Mouse (Mus musculus) CD8-positive naive resting alpha-beta T cell, adult 2 months (primary cell): ENCODE measurements around the gene Gm20458.
A peak's percentile ranks its signal among the peaks of the same experiment; 100 is the strongest.

Experiments
- DNase-seq, 2 experiments: peaks; one replicate each; pipeline ENCODE4 v3.0.0; 2022; ENCODE audit warnings: low read depth in 2 of 2, low spot score in 2 of 2

Gene Gm20458

DNA sequence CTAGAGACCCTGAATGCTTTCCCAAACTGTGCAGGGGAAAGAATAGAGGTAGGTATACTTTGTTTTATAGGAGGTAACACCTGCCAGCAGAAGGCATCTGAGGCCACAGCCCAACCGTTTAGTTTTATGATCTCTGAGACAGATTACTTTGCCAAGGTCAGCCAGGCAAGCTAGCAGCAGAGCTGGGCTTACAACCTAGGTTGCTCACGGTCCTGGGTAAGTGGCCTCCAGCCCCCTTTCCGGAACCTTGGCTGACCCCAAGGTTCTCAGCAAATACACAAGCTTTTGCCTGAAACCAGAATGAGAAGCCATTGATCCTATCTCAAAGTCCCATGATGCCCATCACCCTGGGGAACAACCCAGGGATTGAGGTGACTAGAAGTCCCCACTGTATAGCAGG, 26.1 kb upstream of the Gm20458 start:
- DNase-seq, result no peak

DNA sequence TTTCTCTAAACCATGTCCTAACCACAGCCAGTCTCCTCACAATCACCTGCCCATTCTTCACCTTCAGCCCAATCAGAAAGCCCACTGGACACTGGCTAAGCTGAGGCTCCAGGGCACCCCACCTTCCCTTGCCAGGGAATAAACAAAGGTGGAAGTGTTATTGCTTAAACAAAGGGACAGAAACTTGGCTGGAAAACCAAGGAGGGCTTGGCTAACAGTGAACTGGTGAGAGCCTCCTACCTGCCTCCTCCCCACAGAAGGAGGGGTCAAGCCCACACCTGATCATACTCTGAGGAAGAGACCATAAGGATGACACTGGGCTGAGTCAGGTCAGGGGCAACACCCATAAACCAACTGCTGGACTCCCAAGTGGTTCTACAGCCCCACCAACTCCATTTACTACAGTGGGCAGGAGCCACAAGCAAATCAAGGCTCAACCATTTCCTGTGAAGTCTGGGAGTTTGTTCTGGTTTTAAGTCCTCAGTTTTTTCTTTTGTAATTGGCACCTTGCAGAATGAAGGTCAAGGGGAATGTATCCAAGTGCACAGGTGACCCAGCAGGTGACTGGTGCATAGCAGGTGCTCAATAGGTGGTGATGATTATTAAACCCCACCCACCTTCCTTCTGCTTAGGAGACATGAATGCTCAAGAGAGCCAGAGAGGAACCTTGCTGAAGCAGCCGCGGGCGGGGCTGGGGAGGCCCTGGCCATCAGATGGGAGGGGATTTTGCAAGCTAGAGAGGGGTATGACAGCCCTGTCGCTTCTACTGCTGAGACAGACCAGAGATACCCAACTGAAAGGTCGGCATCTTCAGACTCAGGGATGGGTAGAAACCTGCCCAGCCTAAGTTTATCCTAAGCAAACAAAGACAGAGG, 25.3 kb upstream of the Gm20458 start:
- DNase-seq, result no peak

DNA sequence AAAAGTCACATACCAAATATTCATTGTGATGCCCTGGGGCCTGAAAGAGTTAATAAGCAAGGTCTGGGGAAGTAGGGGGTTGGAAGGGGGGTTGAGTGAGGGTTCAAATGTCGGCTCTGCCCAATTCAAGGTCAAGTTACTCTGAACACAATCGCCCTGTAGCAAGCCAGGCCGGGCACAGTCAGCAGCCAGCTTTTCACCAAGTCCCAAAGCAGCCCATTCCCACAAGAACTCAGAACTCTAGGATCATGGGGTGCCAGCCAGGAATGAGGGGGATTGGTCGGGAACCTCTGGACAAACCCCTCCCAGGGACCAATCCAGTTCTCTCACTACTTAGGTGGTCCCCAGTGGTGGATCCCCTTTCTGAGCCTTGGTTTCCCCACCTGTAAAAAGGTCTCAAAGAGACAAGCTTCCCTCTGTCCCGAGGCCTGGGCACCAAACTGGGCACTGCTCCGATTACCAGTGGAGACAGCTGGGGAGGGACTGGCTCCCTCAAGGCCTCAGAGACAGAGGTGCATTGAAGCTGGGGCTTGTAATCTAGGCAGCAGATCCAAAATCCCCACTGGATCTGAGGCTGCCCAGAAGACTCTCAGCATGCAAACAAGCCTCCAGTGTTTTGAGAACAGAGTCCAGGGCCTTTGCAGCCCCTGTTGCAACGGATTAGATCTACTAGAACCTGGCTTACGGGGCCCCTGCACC, 24.4 kb upstream of the Gm20458 start:
- no peak for DNase-seq

DNA sequence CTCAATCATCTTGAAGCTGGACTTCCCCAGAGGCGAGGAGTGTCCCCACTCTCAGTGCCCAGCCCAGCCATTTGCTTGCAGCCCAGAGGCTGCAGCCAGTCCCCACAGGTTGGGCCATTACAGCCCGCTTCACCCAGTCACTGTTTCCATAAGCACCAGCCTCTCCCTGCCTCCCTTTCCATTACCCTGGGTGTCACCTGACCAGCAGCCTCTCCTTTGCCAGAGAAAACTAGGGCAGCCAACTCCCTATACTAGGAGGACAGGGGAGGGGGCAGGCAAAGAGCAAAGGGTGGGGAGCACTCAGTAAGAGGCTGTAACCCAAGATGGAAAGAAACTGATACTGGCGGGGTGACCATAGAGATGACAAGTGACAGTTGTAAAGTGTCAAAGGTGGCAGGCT, 23.8 kb upstream of the Gm20458 start:
- no peak for DNase-seq

DNA sequence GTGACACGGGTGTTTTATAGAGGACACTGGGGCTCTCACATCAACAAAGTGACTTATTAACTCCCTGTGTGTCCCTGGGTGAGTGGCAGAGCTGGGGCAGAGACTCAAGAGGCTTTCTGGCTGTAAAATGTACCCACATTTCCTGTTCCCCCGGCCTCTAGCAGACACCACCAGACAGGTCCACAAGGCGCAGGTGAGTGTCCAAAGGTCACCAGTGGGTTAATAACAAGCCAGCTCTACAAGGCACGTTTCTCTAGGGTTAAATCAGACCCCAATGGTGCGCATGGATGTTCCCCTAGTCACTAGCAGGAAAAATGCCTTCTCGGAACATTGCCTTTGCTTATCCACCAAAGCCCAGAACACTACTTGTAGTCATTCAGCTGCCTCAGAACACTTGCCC, 23.1 kb upstream of the Gm20458 start:
- DNase-seq, result no peak

DNA sequence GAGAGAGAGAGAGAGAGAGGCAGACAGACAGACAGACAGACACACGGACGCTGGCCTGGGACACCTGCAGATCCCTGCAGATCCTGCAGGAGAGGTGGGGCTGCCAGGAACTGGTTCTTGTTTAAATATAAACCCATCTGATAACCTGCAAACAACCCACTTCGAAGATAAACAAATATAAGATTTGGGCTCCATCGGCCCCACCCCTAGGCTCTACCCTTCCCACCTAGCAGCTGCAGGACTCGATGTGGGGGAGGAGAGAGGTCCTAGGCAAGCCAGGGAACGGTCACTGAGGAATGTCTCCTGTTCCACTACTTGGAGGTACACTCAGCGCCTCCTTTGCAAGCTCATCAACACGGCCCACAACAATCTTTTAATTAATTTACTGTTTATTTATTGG, 22.5 kb upstream of the Gm20458 start:
- no peak for DNase-seq

DNA sequence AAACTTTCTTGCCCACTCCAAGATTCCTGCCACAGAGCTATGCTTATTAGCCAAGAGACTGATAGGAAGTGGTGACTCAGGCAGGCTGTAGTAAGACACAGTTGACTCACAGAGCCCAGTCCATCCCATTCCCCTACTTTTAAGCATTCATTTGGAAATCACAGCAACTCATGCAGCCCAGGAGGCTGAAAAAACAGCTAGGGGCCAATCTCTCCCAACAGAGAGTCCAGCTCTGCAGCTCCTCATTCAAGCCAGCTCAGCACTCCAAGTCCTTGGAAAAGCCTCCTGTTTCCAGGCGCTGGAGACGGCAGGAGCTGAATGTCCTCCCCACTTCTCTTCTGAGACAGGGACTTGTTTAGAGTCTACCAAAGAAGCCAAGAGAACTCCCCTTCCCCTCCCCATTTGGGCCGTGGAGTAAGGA, 21.8 kb upstream of the Gm20458 start:
- no peak for DNase-seq

DNA sequence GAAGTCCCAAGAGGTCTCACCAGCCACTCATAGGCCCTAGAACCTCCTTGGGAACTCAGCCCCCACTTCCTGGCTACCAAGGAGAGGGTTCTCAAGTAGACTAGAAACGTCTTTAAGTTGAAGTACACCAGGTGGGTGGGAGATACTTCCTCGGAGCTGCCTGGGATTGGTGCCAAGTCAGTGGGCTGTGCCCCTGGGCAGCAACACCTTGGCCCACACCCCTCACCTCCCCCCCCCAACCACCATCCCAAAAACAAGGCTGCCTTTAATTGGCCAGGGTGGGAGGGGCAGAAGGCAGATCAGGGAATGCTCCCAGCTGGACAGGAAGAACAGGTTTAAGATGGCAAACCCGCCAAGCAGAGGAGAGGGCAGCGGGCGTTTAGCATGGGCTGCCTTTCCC, 20.5 kb upstream of the Gm20458 start:
- no peak for DNase-seq

DNA sequence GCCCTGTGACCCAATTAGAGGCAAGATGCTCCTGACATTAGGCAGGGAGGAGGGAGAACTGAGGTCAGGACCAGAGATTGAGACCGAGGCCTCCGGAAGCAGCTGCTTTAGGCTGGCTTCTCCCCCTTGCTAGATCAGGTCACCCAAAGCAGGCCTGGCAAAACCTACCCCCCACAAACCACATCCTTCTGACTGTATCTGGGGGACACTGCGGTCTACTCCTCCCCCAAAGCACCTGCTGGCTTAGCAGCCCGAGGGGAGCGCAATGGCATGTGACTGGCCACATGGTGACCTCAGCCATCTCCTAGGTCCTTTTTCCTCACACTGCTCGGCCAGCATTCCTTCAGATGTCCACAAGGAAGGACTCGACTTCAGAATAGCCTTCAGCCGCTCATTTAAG, 19.6 kb upstream of the Gm20458 start:
- DNase-seq, result peak; percentile 15 to 35

DNA sequence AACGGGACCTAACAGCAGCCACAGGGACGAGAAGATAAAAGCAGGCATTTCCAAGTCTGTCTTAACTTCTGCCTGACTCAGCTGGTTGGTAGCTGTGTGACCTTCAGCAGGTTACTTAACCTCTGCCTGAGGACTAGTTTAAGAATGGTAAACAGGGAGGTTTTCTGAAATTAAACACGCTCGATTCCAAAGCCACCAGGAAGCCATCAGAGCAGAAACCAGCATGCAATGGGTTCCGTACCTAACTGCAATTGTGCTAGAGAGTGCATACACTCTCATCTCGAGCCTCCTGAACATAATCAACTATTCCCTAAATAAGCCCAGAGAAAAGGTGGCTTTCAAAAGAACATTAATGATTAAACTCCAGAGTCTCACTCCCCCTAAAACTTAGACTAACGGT, 19.0 kb upstream of the Gm20458 start:
- no peak for DNase-seq

DNA sequence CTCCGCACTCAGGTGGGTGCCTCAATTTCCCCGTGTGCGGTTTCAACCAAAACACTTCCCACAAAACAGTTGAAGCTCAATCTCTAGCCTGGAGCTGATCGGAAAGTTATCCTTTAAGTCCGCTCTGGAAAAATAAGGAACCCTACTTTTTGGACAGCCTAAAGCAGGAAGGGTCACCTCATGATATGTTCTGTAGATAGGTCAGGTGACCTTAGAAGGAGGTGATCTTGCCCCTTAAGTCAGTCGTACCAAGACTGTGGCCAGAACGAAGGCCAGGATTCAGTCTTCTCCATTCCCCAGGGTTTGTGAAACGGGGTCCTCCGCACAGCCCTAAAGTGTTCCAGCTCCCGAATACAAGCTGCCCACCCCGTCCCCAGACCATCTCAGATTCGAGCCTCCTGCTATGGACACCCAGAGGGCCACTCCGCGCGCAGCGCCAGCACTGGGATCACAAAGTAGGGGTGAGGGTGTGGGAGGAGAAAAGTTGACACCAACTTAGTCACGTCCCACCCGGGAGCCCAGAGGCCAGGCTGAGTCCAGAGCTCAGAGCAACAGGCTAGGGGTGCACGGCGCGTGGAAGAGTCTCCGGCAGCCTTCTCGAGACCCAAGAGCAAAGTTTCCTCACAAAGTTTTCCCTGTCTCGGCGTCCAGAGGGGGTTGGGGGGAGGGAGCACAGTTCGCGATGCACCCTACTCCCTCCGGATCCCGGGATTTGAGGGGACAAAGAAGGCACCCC, 18.3 kb upstream of the Gm20458 start:
- DNase-seq, result peak in 1 of 2 experiments; percentile 8

DNA sequence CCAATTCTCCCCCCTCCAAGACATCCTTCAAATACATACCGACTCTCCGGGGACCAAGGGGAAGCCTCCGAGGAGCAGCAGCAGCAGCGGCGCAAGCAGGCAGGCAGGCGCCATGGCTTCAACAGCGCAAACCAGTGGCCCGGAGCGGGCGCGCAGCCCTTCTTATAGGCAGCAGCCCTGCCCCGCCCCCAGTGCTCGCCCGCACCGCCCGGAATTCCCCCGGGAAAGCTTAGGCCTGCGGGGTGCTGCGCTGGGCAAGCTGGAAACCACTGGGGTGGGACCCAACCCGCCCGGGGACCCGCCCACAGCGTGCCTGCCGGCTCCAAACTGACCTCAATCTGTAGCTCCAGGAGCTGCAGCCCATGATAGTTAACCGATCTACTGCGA, 17.7 kb upstream of the Gm20458 start:
- DNase-seq, result peak; percentile 13 to 30

DNA sequence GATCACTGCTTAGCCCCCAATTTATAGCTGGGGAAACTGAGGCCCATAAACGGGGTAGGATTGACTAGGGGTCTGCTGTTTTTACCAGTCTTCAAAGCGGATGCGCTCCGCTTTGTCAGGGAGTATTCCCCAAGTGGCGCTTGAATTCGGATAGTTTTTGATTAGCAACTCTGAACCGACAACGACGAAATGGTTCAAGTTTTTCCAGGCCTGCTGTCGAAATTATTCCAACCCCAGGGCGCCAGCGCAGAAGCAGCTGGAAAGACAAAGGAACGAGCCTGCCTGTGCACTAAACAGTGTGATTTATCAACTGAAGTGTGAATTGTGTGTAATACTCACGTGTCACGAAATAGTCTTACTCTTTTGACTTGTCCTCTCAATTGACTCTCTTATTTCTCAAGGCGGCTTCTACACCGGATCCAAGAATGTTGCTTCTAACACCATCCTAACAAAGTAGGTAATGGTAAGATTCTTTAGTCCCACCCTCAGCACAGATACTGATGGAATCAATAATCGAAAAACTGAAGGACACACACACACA, 17.2 kb upstream of the Gm20458 start, which contains the start of gene Sdc4:
Gene Sdc4 (minus strand): TSS at position 428 of the 541 bp plus-strand sequence.
- no peak for DNase-seq

DNA sequence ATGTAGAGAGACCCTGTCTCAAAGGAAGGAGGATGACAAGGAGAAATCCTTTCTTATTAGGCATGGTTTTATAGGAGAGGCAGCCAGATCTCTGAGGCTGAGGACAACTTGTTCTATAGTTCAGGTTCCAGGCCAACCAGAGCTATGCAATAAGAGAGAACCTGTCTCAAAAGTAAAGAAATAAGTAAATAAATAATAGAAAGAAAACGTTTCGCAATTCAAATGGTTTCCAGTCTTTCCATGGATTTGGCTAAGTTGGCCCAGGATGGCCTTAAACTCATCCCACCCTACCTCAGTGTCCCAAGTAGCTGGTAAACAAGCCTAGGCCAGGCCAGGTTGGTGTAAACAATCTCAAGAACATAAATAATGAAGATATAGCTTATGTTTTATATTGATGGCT, 16.1 kb upstream of the Gm20458 start:
- DNase-seq, result no peak

DNA sequence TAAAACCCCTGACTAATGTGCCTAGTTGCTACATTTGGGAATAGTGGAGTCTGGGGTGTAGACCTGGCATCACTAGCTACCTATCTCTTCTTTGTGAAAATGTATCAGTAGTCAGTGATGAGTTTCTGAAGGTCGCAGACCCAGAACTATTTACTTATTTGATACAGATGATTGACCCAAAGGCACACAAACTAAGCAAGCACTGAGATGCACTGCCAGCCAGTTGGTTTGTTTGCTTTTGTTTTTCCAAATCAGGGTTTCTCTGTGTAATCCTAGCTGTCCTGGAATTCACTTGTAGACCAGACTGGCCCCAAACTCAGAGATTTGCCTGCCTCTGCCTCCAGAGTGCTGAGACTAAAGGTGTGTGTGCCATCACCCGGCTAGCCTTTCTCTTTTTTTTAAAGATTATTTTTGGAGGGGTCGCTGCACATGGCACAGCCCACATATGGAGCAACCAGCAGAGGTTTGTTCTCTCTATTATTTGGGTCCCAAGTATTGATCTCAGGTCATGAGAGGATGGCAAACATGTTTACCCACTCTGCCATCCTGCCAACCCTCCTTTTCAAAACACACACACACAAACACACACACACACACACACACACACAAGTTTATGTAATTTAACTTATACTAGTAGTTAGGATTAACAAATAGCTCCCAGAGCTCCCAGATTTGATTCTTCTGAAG, 15.2 kb upstream of the Gm20458 start:
- no peak for DNase-seq

DNA sequence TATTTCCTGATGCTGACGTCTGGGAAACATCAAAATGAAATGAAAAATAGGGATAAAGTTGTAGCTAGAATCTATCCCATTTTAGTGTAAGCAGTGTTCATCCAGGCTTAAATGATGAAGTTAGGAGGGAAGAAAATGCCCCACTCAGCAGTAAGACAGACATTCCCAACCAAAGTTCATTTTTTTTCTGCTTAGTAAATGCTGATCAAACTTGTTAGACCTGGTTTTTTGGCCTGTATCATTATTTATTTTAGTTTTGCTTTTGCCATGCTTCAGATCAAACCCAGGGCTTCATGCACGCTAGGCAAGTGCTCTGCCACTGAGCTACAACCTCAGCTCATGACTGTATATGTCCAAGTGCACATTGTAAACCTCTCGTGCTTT, 14.7 kb upstream of the Gm20458 start:
- DNase-seq, result no peak

DNA sequence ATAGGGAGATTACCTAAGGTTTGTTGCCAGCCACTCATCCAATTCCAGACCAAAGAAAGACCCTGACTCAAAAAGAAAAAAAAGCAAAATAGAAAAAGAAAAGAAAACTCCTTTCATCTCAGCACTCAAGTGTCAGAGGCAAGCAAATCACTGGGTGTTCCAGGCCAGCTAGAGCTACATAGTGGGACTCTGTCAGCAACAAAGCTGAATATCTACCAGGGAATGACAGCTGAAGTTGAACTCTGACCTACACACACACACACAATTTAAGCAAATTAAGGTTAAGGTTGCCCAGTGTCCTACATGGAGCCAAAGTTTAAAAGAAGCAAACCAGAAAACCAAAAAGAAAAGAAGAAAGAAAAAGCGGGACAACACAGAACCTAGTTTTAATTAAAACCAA, 12.6 kb upstream of the Gm20458 start:
- no peak for DNase-seq

DNA sequence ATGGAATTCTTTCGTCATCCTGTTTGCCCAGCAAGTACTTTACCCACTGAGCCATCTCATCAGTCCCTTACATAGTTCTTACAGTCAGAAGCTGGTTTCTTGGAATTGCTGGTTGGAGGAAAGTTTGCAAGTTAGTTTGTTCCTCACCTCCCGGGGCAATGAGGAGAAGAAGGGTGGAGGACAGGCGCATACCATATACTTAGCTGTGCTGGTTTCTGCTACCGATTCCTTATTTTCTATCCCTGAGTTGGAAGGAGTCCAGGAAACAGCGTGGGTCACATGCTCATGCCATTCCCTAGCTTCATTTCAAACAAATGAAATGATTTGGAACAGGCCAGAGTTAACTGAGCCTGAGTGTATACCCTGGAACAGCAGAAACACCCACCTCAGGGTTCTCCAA, 11.8 kb upstream of the Gm20458 start:
- DNase-seq, result no peak

DNA sequence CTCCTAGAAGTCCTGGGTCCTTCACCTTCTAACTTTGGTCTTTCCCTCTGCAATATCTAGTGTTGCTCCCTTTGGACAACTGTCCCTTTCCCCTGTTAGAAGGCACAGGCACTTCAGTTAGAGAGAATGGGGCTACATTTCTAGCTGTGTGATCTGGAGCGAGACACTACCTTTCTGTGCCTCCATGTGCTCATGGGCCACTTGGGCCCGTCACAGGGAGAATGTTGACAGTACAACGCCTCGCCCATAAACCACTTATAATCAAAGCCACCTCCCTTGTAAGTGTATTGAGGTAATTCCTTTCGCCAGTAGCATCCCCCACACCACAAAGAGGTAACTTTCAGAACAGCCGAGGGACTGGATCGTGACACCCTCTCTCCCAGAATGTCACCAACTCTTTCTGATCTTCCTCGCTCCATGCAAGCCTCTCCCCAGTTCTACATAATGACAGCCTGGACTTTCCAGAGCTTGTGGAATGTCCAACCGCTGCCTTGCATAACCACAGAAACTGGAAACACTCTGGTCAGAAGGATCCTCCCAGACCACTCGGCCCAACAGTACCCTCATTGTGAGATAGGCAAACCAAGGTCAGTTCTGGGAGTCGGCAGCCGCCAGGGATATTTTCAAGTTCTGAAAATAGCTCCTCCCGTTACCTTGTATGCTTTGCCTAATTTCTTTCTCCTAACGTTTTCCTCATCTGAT, 11.3 kb upstream of the Gm20458 start:
- DNase-seq, result no peak

DNA sequence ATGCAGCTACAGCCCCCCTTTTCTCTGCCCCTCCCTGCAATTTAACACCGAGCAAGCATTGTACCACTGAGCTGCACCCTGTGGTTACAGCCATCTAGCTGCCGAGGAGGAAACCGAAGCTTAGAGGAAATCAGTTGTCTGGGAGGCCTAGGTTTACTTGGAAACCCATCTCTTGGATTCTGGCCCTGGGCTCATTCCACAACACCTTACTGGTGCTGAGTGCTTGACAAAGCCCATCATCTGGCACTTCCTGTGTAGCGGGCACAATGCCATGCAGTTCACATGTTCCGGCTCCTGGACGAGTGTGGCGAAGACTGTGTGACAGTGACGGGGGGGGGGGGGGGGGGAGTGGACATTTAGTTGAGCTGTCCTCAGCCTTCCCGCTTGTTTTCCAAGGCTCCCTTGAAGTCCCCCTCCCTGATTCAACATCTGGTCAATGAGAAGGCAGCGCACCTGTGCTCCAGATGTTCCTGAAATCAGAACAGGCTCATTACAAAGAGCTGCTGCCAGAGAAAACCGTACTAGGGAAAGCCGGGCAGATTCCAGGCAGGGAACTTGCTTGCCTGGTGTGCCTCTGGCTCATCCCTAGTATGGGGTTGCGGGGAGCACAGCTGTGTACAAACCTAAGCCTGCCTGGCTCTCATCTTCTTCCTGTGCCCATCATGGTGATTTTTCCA, 8.6 kb upstream of the Gm20458 start:
- DNase-seq, result no peak
